Mouse (Mus musculus): ENCODE measurements around the gene Cyth3.

DNA sequence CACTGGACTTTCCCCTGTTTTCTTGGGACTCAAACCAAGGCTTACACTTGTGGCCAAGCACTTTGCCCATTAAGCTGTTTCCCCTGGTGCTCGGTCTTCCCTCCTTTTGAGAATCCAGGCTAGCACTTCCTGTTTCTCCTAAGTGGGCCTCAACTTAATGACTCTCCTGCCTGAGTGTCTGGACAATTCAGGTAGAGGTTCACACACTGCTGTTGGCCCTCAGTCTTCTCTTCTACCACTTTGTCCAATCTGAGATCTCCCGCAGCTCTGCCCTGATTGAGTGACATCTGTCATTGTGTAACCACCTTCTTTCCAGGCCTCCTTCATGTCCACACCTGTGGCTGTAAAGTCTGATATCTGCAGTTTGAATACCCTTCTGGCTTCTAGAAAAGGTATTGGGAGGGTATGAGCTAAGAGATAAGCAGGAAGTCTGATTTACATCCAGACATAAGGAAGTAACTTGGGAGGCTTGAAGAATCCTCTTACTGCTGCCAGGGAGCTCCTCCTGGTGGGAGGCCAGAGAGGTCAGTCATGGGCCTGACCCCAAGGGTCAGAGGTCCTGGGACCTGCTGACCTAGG is 127.5 kb downstream of the Cyth3 start:
- TF ChIP-seq CTCF (IDR thresholded peaks at IDR 0.05; ENCODE audit: extremely low read depth, insufficient read depth, insufficient read length, insufficient replicate concordance) (no peak), POLR2A (IDR thresholded peaks at IDR 0.05; ENCODE audit: low read depth, low read length) (no peak)

Data from spleen, adult 2 months (tissue).